Mouse (Mus musculus) forebrain, embryonic 14.5 days (tissue): Measurements from ENCODE around the gene Etl4. TPM values are rescaled to one million over a fixed set of nuclear protein-coding genes. Genes with fewer than 3 reads are reported as not detected.

ENCODE experiments used
- ATAC-seq: fragments of 200-750 bp; cut with Nextera tagmentation; 2 replicates; pipeline ENCODE4 v1.8.0; 2017; ENCODE audit warnings: mild to moderate bottlenecking, moderate library complexity
- DNase-seq: peaks from one replicate; pipeline ENCODE4 v3.0.0-alpha.2; 2015; ENCODE audit warnings: low spot score
- H3K27ac ChIP-seq: fragments of 300-500 bp; sonication (generic); 2 replicates; pipeline ENCODE4 v1.5.1; 2014; ENCODE audit warnings: low read depth, mild to moderate bottlenecking, control low read depth, low read length, moderate library complexity
- H3K27me3 ChIP-seq: fragments of 300-500 bp; sonication (generic); replicated peaks from 2 replicates; pipeline ENCODE4 v1.6.1; 2014; ENCODE audit warnings: low read length, control low read depth, mixed read lengths; ENCODE audit not compliant: control insufficient read depth, insufficient read depth
- H3K36me3 ChIP-seq: fragments of 300-500 bp; sonication (generic); 2 replicates; pipeline ENCODE4 v1.6.1; 2014; ENCODE audit warnings: low read length, control low read depth; ENCODE audit not compliant: control insufficient read depth, insufficient read depth
- H3K4me1 ChIP-seq: fragments of 300-500 bp; sonication (generic); 2 replicates; pipeline ENCODE4 v1.6.1; 2014; ENCODE audit warnings: antibody characterized with exemption, low read length, control low read depth; ENCODE audit not compliant: control insufficient read depth, insufficient read depth
- H3K4me2 ChIP-seq: fragments of 300-500 bp; sonication (generic); 2 replicates; pipeline ENCODE4 v1.6.1; 2014; ENCODE audit warnings: mild to moderate bottlenecking, control low read depth, low read length
- H3K4me3 ChIP-seq: fragments of 300-500 bp; sonication (generic); 2 replicates; pipeline ENCODE4 v1.5.1; 2014; ENCODE audit warnings: low read depth, low read length, control low read depth
- H3K9ac ChIP-seq: fragments of 300-500 bp; sonication (generic); 2 replicates; pipeline ENCODE4 v1.6.1; 2014; ENCODE audit warnings: mild to moderate bottlenecking, low read length, control low read depth, moderate library complexity
- H3K9me3 ChIP-seq: fragments of 300-500 bp; sonication (generic); replicated peaks from 2 replicates; pipeline ENCODE4 v1.6.1; 2016; ENCODE audit warnings: low read length, control low read depth, mixed read lengths; ENCODE audit not compliant: control insufficient read depth
- WGBS: fragments of 180-500 bp; shearing (Covaris S2); extraction: QIAGEN DNeasy Blood & Tissue Kit; methylation state at CpG from one replicate; pipeline ENCODE4 v1.1.7; 2014; 5-methylcytosine and 5-hydroxymethylcytosine counted together
- polyA plus RNA-seq: library from polyadenylated mRNA; unstranded; fragments of >200 nt; fragmentation: Nextera tagmentation; extraction: Ambion mirVana; gene quantifications from 2 replicates; pipeline ENCODE4 v1.2.1, GENCODE M21; 2014

The Etl4 gene
- polyA plus RNA-seq, 1 experiment from 2014 or later = 14.7 TPM

GRCm38 (mm10) chr2:20583032-20583431 lies 673.5 kb downstream of the Etl4 start:
- H3K4me2 ChIP-seq = no peak overlapping the region
- no peaks in the 10 kb centered on the region for H3K36me3 ChIP-seq
- no peak for ATAC-seq
- H3K4me1 ChIP-seq = no peaks in the 10 kb centered on the region
- no peak overlapping the region for H3K9ac ChIP-seq
- no peak overlapping the region for H3K27ac ChIP-seq
- no peaks in the 10 kb centered on the region for H3K27me3 ChIP-seq
- no peak overlapping the region for H3K4me3 ChIP-seq
- 0 out of 2 replicates have a peak, but pooled peaks cover 2% of the 10 kb centered on the region for H3K9me3 ChIP-seq
- no peak for DNase-seq

- no peak overlapping the region for H3K4me2 ChIP-seq
- H3K36me3 ChIP-seq = no peaks in the 10 kb centered on the region
- no peaks in the 10 kb centered on the region for H3K4me1 ChIP-seq
- H3K27ac ChIP-seq = no peak overlapping the region
- DNase-seq (no peak), ATAC-seq (no peak)
- no peak overlapping the region for H3K9ac ChIP-seq
- 91% methylated on average over 6 of the region's 6 CpGs for WGBS
- 0 out of 2 replicates have a peak, but pooled peaks cover 2% of the 10 kb centered on the region for H3K9me3 ChIP-seq
- H3K4me3 ChIP-seq = no peak overlapping the region
- H3K27me3 ChIP-seq = no peaks in the 10 kb centered on the region
These were observed 674.1 kb downstream of the Etl4 start for GRCm38 (mm10) chr2:20583562-20584153.

GRCm38 (mm10) chr2:20587913-20588312 lies 678.3 kb downstream of the Etl4 start:
- Histone ChIP-seq H3K36me3 (no peaks in the 10 kb centered on the region), H3K4me1 (no peaks in the 10 kb centered on the region), H3K9ac (no peak overlapping the region), H3K4me2 (no peak overlapping the region), H3K27me3 (no peaks in the 10 kb centered on the region), H3K9me3 (0 out of 2 replicates have a peak, but pooled peaks cover 2% of the 10 kb centered on the region), H3K27ac (no peak overlapping the region), H3K4me3 (no peak overlapping the region)
- 88% methylated on average over 2 of the region's 2 CpGs for WGBS
- no peak for DNase-seq
- no peak for ATAC-seq

- no peak overlapping the region for H3K4me2 ChIP-seq
- H3K9ac ChIP-seq = no peak overlapping the region
- DNase-seq = no peak
- H3K4me1 ChIP-seq = no peaks in the 10 kb centered on the region
- no peaks in the 10 kb centered on the region for H3K36me3 ChIP-seq
- no peak overlapping the region for H3K4me3 ChIP-seq
- H3K27ac ChIP-seq = no peak overlapping the region
- 0 out of 2 replicates have a peak, but pooled peaks cover 2% of the 10 kb centered on the region for H3K9me3 ChIP-seq
- no peak for ATAC-seq
- no peaks in the 10 kb centered on the region for H3K27me3 ChIP-seq
These were observed 679.1 kb downstream of the Etl4 start for GRCm38 (mm10) chr2:20588631-20589030.

GRCm38 (mm10) chr2:20594129-20594528 lies 684.5 kb downstream of the Etl4 start:
- Histone ChIP-seq H3K36me3 (no peaks in the 10 kb centered on the region), H3K27ac (no peak overlapping the region), H3K4me2 (no peak overlapping the region), H3K9me3 (no peaks in the 10 kb centered on the region), H3K4me3 (no peak overlapping the region), H3K27me3 (no peaks in the 10 kb centered on the region), H3K9ac (no peak overlapping the region), H3K4me1 (peaks cover 6% of the 10 kb centered on the region; the same call in 1 of the 2 replicates)
- ATAC-seq = no peak
- no peak for DNase-seq
- WGBS = 63% methylated on average over 2 of the region's 2 CpGs

GRCm38 (mm10) chr2:20595000-20595399 lies 685.4 kb downstream of the Etl4 start:
- no peak overlapping the region for H3K9ac ChIP-seq
- no peak overlapping the region for H3K4me3 ChIP-seq
- H3K27me3 ChIP-seq = no peaks in the 10 kb centered on the region
- DNase-seq = no peak
- ATAC-seq = no peak
- no peak overlapping the region for H3K27ac ChIP-seq
- no peak overlapping the region for H3K4me2 ChIP-seq
- H3K36me3 ChIP-seq = no peaks in the 10 kb centered on the region
- H3K4me1 ChIP-seq = peaks cover 6% of the 10 kb centered on the region; the same call in 1 of the 2 replicates
- 74% methylated on average over 3 of the region's 3 CpGs for WGBS
- no peaks in the 10 kb centered on the region for H3K9me3 ChIP-seq

- no peak for ATAC-seq
- no peak for DNase-seq
- Histone ChIP-seq H3K4me2 (no peak overlapping the region), H3K4me1 (peaks cover 6% of the 10 kb centered on the region; the same call in 1 of the 2 replicates), H3K36me3 (no peaks in the 10 kb centered on the region), H3K27me3 (no peaks in the 10 kb centered on the region), H3K9me3 (no peaks in the 10 kb centered on the region), H3K27ac (no peak overlapping the region), H3K4me3 (no peak overlapping the region), H3K9ac (no peak overlapping the region)
- WGBS = 70% methylated on average over 3 of the region's 3 CpGs
These were observed 687.0 kb downstream of the Etl4 start for GRCm38 (mm10) chr2:20596558-20596957.

GRCm38 (mm10) chr2:20597193-20597592 lies 687.6 kb downstream of the Etl4 start:
- Histone ChIP-seq H3K9ac (no peak overlapping the region), H3K9me3 (no peaks in the 10 kb centered on the region), H3K27ac (no peak overlapping the region), H3K4me3 (no peak overlapping the region), H3K27me3 (no peaks in the 10 kb centered on the region), H3K4me2 (no peak overlapping the region), H3K36me3 (no peaks in the 10 kb centered on the region), H3K4me1 (peaks cover 6% of the 10 kb centered on the region; the same call in 1 of the 2 replicates)
- DNase-seq = no peak
- ATAC-seq = no peak
- 7% methylated on average over 2 of the region's 2 CpGs for WGBS

- no peaks in the 10 kb centered on the region for H3K9me3 ChIP-seq
- H3K27ac ChIP-seq = no peak overlapping the region
- ATAC-seq (no peak), DNase-seq (no peak)
- H3K4me1 ChIP-seq = no peaks in the 10 kb centered on the region; the same call in 1 of the 2 replicates
- H3K4me3 ChIP-seq = no peak overlapping the region
- no peak overlapping the region for H3K9ac ChIP-seq
- no peaks in the 10 kb centered on the region for H3K36me3 ChIP-seq
- H3K27me3 ChIP-seq = no peaks in the 10 kb centered on the region
- H3K4me2 ChIP-seq = no peak overlapping the region
- WGBS = 60% methylated on average over 2 of the region's 2 CpGs
These were observed 693.1 kb downstream of the Etl4 start for GRCm38 (mm10) chr2:20602656-20603055.
